Mouse (Mus musculus) gastrocnemius, adult 2 months (tissue): Measurements from ENCODE around the gene Spns1. TPM values are rescaled to one million over a fixed set of nuclear protein-coding genes. Genes with fewer than 3 reads are reported as not detected.

Experiments used
- DNase-seq: peaks from one replicate; pipeline ENCODE4 v3.0.0; 2022
- H3K27ac ChIP-seq: fragments of 200-600 bp; 2 replicates; pipeline ENCODE4 v1.8.1; 2022; ENCODE audit warnings: mild to moderate bottlenecking
- H3K4me3 ChIP-seq: fragments of 200-600 bp; 2 replicates; pipeline ENCODE4 v1.8.1; 2022; ENCODE audit warnings: mild to moderate bottlenecking, moderate library complexity
- CTCF ChIP-seq: fragments of 200-600 bp; IDR thresholded peaks from 2 replicates; pipeline ENCODE4 v1.8.1; 2022; ENCODE audit warnings: antibody characterized with exemption, mild to moderate bottlenecking, moderate library complexity
- intact Hi-C: fragments of 180-260 bp; cut with DNase I; formaldehyde crosslinking; loops from one replicate; pipeline ENCODE4 v1.15.1; 2025
- microRNA-seq: library from miRNA; unstranded; fragments of <30 nt; microRNA quantifications from one replicate; pipeline ENCODE4 v1.2.0, GENCODE M21; 2021
- total RNA-seq, 2 experiments: library from RNA; stranded (reverse); gene quantifications; 2 replicates each; pipeline ENCODE4 v1.2.3; 2021

Spns1 gene
- total RNA-seq, 2 experiments from 2014 or later = 26.9 to 28.2 TPM

DNA sequence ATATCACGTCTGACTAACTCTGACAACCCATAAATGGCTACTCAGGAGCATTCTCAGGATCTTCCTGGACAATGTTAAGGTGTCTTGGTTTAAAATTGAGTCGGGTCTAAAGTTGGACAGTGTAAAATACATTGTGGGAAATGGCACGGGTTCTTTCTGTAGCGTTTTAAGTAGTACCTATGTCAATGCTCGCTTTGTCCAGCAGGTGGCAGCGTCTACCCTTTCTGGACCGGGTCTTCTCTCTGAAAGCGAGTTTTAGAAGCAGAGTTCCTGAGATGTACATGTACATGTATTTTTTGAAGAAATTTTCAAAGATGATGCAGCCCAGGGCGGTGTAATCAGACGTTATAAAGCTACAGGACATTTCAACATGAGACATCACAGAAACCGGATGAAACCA is 53.5 kb downstream of the Spns1 start:
- no peak overlapping the region for H3K27ac ChIP-seq
- intact Hi-C loops = loop anchor here (1.0 to 5.0 kb wide), 2 partner anchors 54 to 204 kb away; partner anchors contain the start of gene Spns1
- peak; percentile 91 for TF ChIP-seq CTCF
- no peak overlapping the region for H3K4me3 ChIP-seq
- DNase-seq = peak; percentile 78

Small RNA genes within 50 kb of the gene (microRNA-seq; reads per million reads assigned to microRNA genes)
- not detected for gene Mir7058

Other genes starting within 250 kb of the Spns1 start
- 10 to 100 TPM; 18.6 to 19.3 TPM for gene Xpo6, start 176.9 kb downstream of the Spns1 start, total RNA-seq
- 10 to 100 TPM; 13.6 to 21.9 TPM for gene Sbk1, start 104.8 kb downstream of the Spns1 start, total RNA-seq
- gene Lat, start 7.9 kb downstream of the Spns1 start, total RNA-seq = not detected
- 1 to 10 TPM; 3.3 to 3.4 TPM for gene Nfatc2ip, start 19.3 kb upstream of the Spns1 start, total RNA-seq
- not detected for gene Cd19, start 37.4 kb upstream of the Spns1 start, total RNA-seq
- gene Rabep2, start 51.3 kb upstream of the Spns1 start, total RNA-seq = 10 to 100 TPM; 14.0 to 14.9 TPM
- over 10,000 TPM; 21,521 to 26,495 TPM for gene Atp2a1, start 85.7 kb upstream of the Spns1 start, total RNA-seq
- gene Sh2b1, start 98.0 kb upstream of the Spns1 start, total RNA-seq = 10 to 100 TPM; 43.0 to 48.1 TPM
- gene Tufm, start 109.9 kb upstream of the Spns1 start, total RNA-seq = 100 to 1,000 TPM; 111 to 141 TPM
- 10 to 100 TPM; 32.8 to 34.0 TPM for gene Atxn2l, start 126.0 kb upstream of the Spns1 start, total RNA-seq
- gene Eif3c, start 189.0 kb upstream of the Spns1 start, total RNA-seq = 100 to 1,000 TPM; 153 to 163 TPM
- under 1 TPM; 0.38 to 0.78 TPM for gene Apobr, start 207.5 kb upstream of the Spns1 start, total RNA-seq
- gene Cln3, start 208.4 kb upstream of the Spns1 start, total RNA-seq = 10 to 100 TPM in 1 of 2 experiments, 1 to 10 TPM in 1; 9.1 to 13.4 TPM
- not detected for gene Il27, start 217.5 kb upstream of the Spns1 start, total RNA-seq